Mouse (Mus musculus): ENCODE measurements around the gene D630039A03Rik. TPM values are rescaled to one million over a fixed set of nuclear protein-coding genes. Genes with fewer than 3 reads are reported as not detected.

The D630039A03Rik gene
- polyA plus RNA-seq, 1 experiment from 2014 or later: 2.7 TPM

- no peak overlapping the region for H3K27ac ChIP-seq (ENCODE audit: low read length)
- no peaks in the 10 kb centered on the region for H3K9me3 ChIP-seq (ENCODE audit: low read length)
- no peak for ATAC-seq
- H3K36me3 ChIP-seq (ENCODE audit: insufficient read depth, low read length): no peaks in the 10 kb centered on the region
- TF ChIP-seq CTCF (IDR thresholded peaks at IDR 0.05) (no peak), EP300 (IDR thresholded peaks at IDR 0.05) (no peak)
- no peak overlapping the region for H3K9ac ChIP-seq (replicated peaks; ENCODE audit: low read depth)
- no peaks in the 10 kb centered on the region for H3K27me3 ChIP-seq (replicated peaks; ENCODE audit: insufficient read depth, low read length)
- H3K4me1 ChIP-seq (ENCODE audit: insufficient read depth, low read depth, low read length): no peaks in the 10 kb centered on the region
- no peak overlapping the region for H3K4me3 ChIP-seq (ENCODE audit: low read depth, low read length)
- no peak overlapping the region for H3K4me2 ChIP-seq (replicated peaks; ENCODE audit: low read depth, low read length)
- DNase-seq (ENCODE audit: low spot score): no peak
- 25% methylated on average over 8 of the region's 8 CpGs for WGBS
Observed at GRCm38 (mm10) chr4:57919494-57920423, 3.7 kb upstream of the D630039A03Rik start.

- H3K9ac ChIP-seq (replicated peaks; ENCODE audit: low read depth): no peak overlapping the region
- no peak for ATAC-seq
- H3K27me3 ChIP-seq (replicated peaks; ENCODE audit: insufficient read depth, low read length): no peaks in the 10 kb centered on the region
- H3K36me3 ChIP-seq (ENCODE audit: insufficient read depth, low read length): no peaks in the 10 kb centered on the region
- no peak overlapping the region for H3K27ac ChIP-seq (ENCODE audit: low read length)
- WGBS: 59% methylated on average over 4 of the region's 4 CpGs
- DNase-seq (ENCODE audit: low spot score): no peak
- H3K9me3 ChIP-seq (ENCODE audit: low read length): no peaks in the 10 kb centered on the region
- no peaks in the 10 kb centered on the region for H3K4me1 ChIP-seq (ENCODE audit: insufficient read depth, low read depth, low read length)
- TF ChIP-seq CTCF (IDR thresholded peaks at IDR 0.05) (no peak), EP300 (IDR thresholded peaks at IDR 0.05) (no peak)
- H3K4me3 ChIP-seq (ENCODE audit: low read depth, low read length): no peak overlapping the region
- no peak overlapping the region for H3K4me2 ChIP-seq (replicated peaks; ENCODE audit: low read depth, low read length)
Observed at GRCm38 (mm10) chr4:57916711-57917110, 614 bp upstream of the D630039A03Rik start.

- 0 out of 2 replicates have a peak overlapping the region, but pooled peaks have one; percentile 16 for H3K9ac ChIP-seq (replicated peaks; ENCODE audit: low read depth)
- TF ChIP-seq EP300 (IDR thresholded peaks at IDR 0.05): no peak
- no peak for TF ChIP-seq CTCF (IDR thresholded peaks at IDR 0.05)
- DNase-seq (ENCODE audit: low spot score) (peak; percentile 66), ATAC-seq (peak; percentile 80)
- H3K4me2 ChIP-seq (replicated peaks; ENCODE audit: low read depth, low read length): peak overlapping the region; percentile 56
- H3K27ac ChIP-seq (ENCODE audit: low read length): peak overlapping the region; percentile 60
- 24% methylated on average over 17 of the region's 17 CpGs for WGBS
- peak overlapping the region; percentile 14; the same call in 1 of the 2 replicates for H3K4me3 ChIP-seq (ENCODE audit: low read depth, low read length)
- H3K9me3 ChIP-seq (ENCODE audit: low read length): no peaks in the 10 kb centered on the region
- H3K27me3 ChIP-seq (replicated peaks; ENCODE audit: insufficient read depth, low read length): no peaks in the 10 kb centered on the region
- no peaks in the 10 kb centered on the region for H3K4me1 ChIP-seq (ENCODE audit: insufficient read depth, low read depth, low read length)
- H3K36me3 ChIP-seq (ENCODE audit: insufficient read depth, low read length): no peaks in the 10 kb centered on the region
Observed at GRCm38 (mm10) chr4:57915216-57915965, 706 bp downstream of the D630039A03Rik start.

GRCm38 (mm10) chr4:57914193-57915190 is 1.6 kb downstream of the D630039A03Rik start:
- Histone ChIP-seq H3K4me2 (replicated peaks; ENCODE audit: low read depth, low read length) (peak overlapping the region; percentile 56; the same call in 1 of the 2 replicates), H3K4me1 (ENCODE audit: insufficient read depth, low read depth, low read length) (no peaks in the 10 kb centered on the region), H3K36me3 (ENCODE audit: insufficient read depth, low read length) (no peaks in the 10 kb centered on the region), H3K27me3 (replicated peaks; ENCODE audit: insufficient read depth, low read length) (no peaks in the 10 kb centered on the region), H3K27ac (ENCODE audit: low read length) (no peak overlapping the region), H3K9ac (replicated peaks; ENCODE audit: low read depth) (no peak overlapping the region), H3K4me3 (ENCODE audit: low read depth, low read length) (no peak overlapping the region), H3K9me3 (ENCODE audit: low read length) (no peaks in the 10 kb centered on the region)
- 56% methylated on average over 10 of the region's 10 CpGs for WGBS
- ATAC-seq (peak; percentile 20; the same call in 1 of the 2 replicates), DNase-seq (ENCODE audit: low spot score) (no peak)
- no peak for TF ChIP-seq EP300 (IDR thresholded peaks at IDR 0.05)
- TF ChIP-seq CTCF (IDR thresholded peaks at IDR 0.05): peak; percentile 45

GRCm38 (mm10) chr4:57913021-57913420 is 3.1 kb downstream of the D630039A03Rik start:
- Histone ChIP-seq H3K27ac (ENCODE audit: low read length) (no peak overlapping the region), H3K4me3 (ENCODE audit: low read depth, low read length) (no peak overlapping the region), H3K36me3 (ENCODE audit: insufficient read depth, low read length) (no peaks in the 10 kb centered on the region), H3K27me3 (replicated peaks; ENCODE audit: insufficient read depth, low read length) (no peaks in the 10 kb centered on the region), H3K9me3 (ENCODE audit: low read length) (no peaks in the 10 kb centered on the region), H3K4me1 (ENCODE audit: insufficient read depth, low read depth, low read length) (no peaks in the 10 kb centered on the region), H3K9ac (replicated peaks; ENCODE audit: low read depth) (no peak overlapping the region), H3K4me2 (replicated peaks; ENCODE audit: low read depth, low read length) (no peak overlapping the region)
- DNase-seq (ENCODE audit: low spot score): no peak
- no peak for TF ChIP-seq EP300 (IDR thresholded peaks at IDR 0.05)
- no peak for TF ChIP-seq CTCF (IDR thresholded peaks at IDR 0.05)
- ATAC-seq: no peak

Data from lung, postnatal 0 days (tissue).